Mouse (Mus musculus) MEL (cell line): ENCODE measurements around the gene Cavin4.

Experiments used
- CHD2 ChIP-seq: IDR thresholded peaks from 2 replicates; pipeline ENCODE4 v1.6.1; 2011; ENCODE audit warnings: low read length, improper control_type of control experiment
- EP300 ChIP-seq, 2 experiments: IDR thresholded peaks; 2 replicates each; pipeline ENCODE4 v1.6.1; 2011; ENCODE audit warnings: improper control_type of control experiment in 2 of 2, low read length in 2 of 2, low read depth in 1 of 2, mild to moderate bottlenecking in 1 of 2
- MAX ChIP-seq: IDR thresholded peaks from 2 replicates; pipeline ENCODE4 v1.6.1; 2011; ENCODE audit warnings: low read length, improper control_type of control experiment
- MXI1 ChIP-seq: IDR thresholded peaks from 2 replicates; pipeline ENCODE4 v1.6.1; 2011; ENCODE audit warnings: mild to moderate bottlenecking, low read depth, low read length, improper control_type of control experiment
- RCOR1 ChIP-seq: IDR thresholded peaks from 2 replicates; pipeline ENCODE4 v1.6.1; 2012; ENCODE audit warnings: low read depth, mild to moderate bottlenecking, inconsistent platforms, low read length, improper control_type of control experiment

- TF ChIP-seq EP300 (IDR thresholded peaks at IDR 0.05; ENCODE audit: low read depth in 1 of 2, low read length in 2 of 2) (no peak), MAX (no peak), MXI1 (no peak), CHD2 (no peak), RCOR1 (no peak)
Measured at GRCm38 (mm10) chr4:48672915-48673314, 9.6 kb downstream of the Cavin4 start.
